Mouse (Mus musculus) frontal cortex, postnatal 36 days (tissue): Measurements from ENCODE around the gene Tnks2.
"Not testable (repeated sequence)": the region's sequence is repeated elsewhere in the genome, so short reads cannot be mapped to it uniquely, and the experiment has no call there.

Experiments
- DNase-seq, 2 experiments: peaks; one replicate each; pipeline ENCODE4 v3.0.0; 2022; ENCODE audit warnings: low spot score in 2 of 2

Gene Tnks2

GRCm38 (mm10) chr19:36833788-36834531 is at the start of gene Tnks2:
Gene Tnks2 (plus strand): TSS chr19:36834232.
- peak; percentile 96 for DNase-seq

- peak in 1 of 2 experiments; percentile 13 for DNase-seq
Observed at GRCm38 (mm10) chr19:36789873-36790733, 43.9 kb upstream of the Tnks2 start.

- no peak for DNase-seq
Observed at GRCm38 (mm10) chr19:36792589-36792988, 41.4 kb upstream of the Tnks2 start.

- no peak for DNase-seq
Observed at GRCm38 (mm10) chr19:36793450-36793849, 40.6 kb upstream of the Tnks2 start.

GRCm38 (mm10) chr19:36794008-36794407 is 40.0 kb upstream of the Tnks2 start:
- DNase-seq = no peak

GRCm38 (mm10) chr19:36795277-36795676 is 38.8 kb upstream of the Tnks2 start:
- no peak for DNase-seq

GRCm38 (mm10) chr19:36796931-36797330 is 37.1 kb upstream of the Tnks2 start:
- no peak for DNase-seq

- no peak for DNase-seq
Observed at GRCm38 (mm10) chr19:36800288-36800687, 33.7 kb upstream of the Tnks2 start.

- DNase-seq = no peak
Observed at GRCm38 (mm10) chr19:36801856-36802641, 32.0 kb upstream of the Tnks2 start.

GRCm38 (mm10) chr19:36803403-36803802 is 30.6 kb upstream of the Tnks2 start:
- DNase-seq = no peak

- no peak for DNase-seq
Observed at GRCm38 (mm10) chr19:36806842-36807241, 27.2 kb upstream of the Tnks2 start.

- no peak for DNase-seq
Observed at GRCm38 (mm10) chr19:36808426-36809105, 25.5 kb upstream of the Tnks2 start.

- peak in 1 of 2 experiments; percentile 29 for DNase-seq
Observed at GRCm38 (mm10) chr19:36809476-36810168, 24.4 kb upstream of the Tnks2 start.

- no peak for DNase-seq
Observed at GRCm38 (mm10) chr19:36812011-36812410, 22.0 kb upstream of the Tnks2 start.

GRCm38 (mm10) chr19:36815396-36816271 is 18.4 kb upstream of the Tnks2 start:
- DNase-seq = peak in 1 of 2 experiments; percentile 56

GRCm38 (mm10) chr19:36818141-36818885 is 15.7 kb upstream of the Tnks2 start:
- no peak for DNase-seq

- no peak for DNase-seq
Observed at GRCm38 (mm10) chr19:36819199-36819598, 14.8 kb upstream of the Tnks2 start.

GRCm38 (mm10) chr19:36820469-36820868 is 13.6 kb upstream of the Tnks2 start:
- no peak for DNase-seq

GRCm38 (mm10) chr19:36821301-36821700 is 12.7 kb upstream of the Tnks2 start:
- not testable (repeated sequence) for DNase-seq
